Mouse (Mus musculus) cerebellum, adult 2 months (tissue): Measurements from ENCODE around the gene Ndufaf5.

Experiments used
- CTCF ChIP-seq: fragments of 200-500 bp; IDR thresholded peaks from 2 replicates; pipeline ENCODE4 v1.5.1; 2011; ENCODE audit warnings: low read depth, mild to moderate bottlenecking, control low read depth, low read length, moderate library complexity, borderline replicate concordance; ENCODE audit not compliant: insufficient read depth
- POLR2A ChIP-seq: fragments of 200-500 bp; IDR thresholded peaks from 2 replicates; pipeline ENCODE4 v1.6.1; 2011; ENCODE audit warnings: low read length, control low read depth, borderline replicate concordance; ENCODE audit not compliant: insufficient read depth

DNA sequence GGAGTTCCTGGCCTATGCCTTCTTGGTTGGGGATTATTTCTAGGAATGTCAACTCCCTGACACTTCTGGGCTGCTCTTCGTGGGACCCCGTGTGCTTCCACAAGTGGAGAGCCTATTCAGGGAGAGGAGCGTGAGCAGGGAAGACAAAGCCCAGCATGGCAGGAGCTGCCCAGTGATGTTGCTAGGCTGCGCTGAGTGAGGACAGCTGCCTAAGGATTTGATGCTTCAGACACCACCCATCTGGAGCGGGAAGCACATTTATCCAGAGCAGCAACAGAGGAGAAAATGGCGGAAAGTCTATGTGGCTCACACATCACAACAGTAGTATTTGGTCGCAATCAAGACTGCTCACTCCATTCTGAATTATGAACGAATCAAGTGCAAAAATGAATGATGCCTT is 49.9 kb downstream of the Ndufaf5 start:
- TF ChIP-seq CTCF (no peak), POLR2A (no peak)
